Mouse (Mus musculus) hindbrain, postnatal 0 days (tissue): Measurements from ENCODE around the gene Fam126a. TPM values are rescaled to one million over a fixed set of nuclear protein-coding genes. Genes with fewer than 3 reads are reported as not detected.

Source experiments
- ATAC-seq: fragments of 200-750 bp; cut with Nextera tagmentation; 2 replicates; pipeline ENCODE4 v1.8.0; 2017; ENCODE audit warnings: mild to moderate bottlenecking, moderate TSS enrichment, moderate library complexity
- DNase-seq: peaks from one replicate; pipeline ENCODE4 v3.0.0-alpha.2; 2015; ENCODE audit warnings: low spot score
- H3K27ac ChIP-seq: fragments of 300-500 bp; sonication (generic); 2 replicates; pipeline ENCODE4 v1.5.1; 2014; ENCODE audit warnings: mild to moderate bottlenecking
- H3K27me3 ChIP-seq: fragments of 300-500 bp; sonication (generic); 2 replicates; pipeline ENCODE4 v1.6.1; 2014; ENCODE audit warnings: low read length, mixed read lengths; ENCODE audit not compliant: insufficient read depth
- H3K36me3 ChIP-seq: fragments of 300-500 bp; sonication (generic); 2 replicates; pipeline ENCODE4 v1.6.1; 2014; ENCODE audit warnings: low read length, mixed read lengths; ENCODE audit not compliant: insufficient read depth
- H3K4me1 ChIP-seq: fragments of 300-500 bp; sonication (generic); 2 replicates; pipeline ENCODE4 v1.6.1; 2014; ENCODE audit warnings: antibody characterized with exemption, low read length, mixed read lengths; ENCODE audit not compliant: insufficient read depth
- H3K4me2 ChIP-seq: fragments of 300-500 bp; sonication (generic); 2 replicates; pipeline ENCODE4 v1.6.1; 2014; ENCODE audit warnings: low read depth, mild to moderate bottlenecking, low read length, moderate library complexity, mixed read lengths
- H3K4me3 ChIP-seq: fragments of 300-500 bp; sonication (generic); 2 replicates; pipeline ENCODE4 v1.5.1; 2014; ENCODE audit warnings: low read length
- H3K9ac ChIP-seq: fragments of 300-500 bp; sonication (generic); replicated peaks from 2 replicates; pipeline ENCODE4 v1.6.1; 2014; ENCODE audit warnings: mild to moderate bottlenecking, low read length, moderate library complexity, mixed read lengths
- H3K9me3 ChIP-seq: fragments of 300-500 bp; sonication (generic); 2 replicates; pipeline ENCODE4 v1.6.1; 2016; ENCODE audit warnings: low read length, mixed read lengths
- CTCF ChIP-seq: IDR thresholded peaks from 2 replicates; pipeline ENCODE4 v1.5.1; 2016; ENCODE audit warnings: antibody characterized with exemption, control low read depth, low read depth
- WGBS: fragments of 180-500 bp; shearing (Covaris S2); extraction: QIAGEN DNeasy Blood & Tissue Kit; methylation state at CpG from one replicate; pipeline ENCODE4 v1.1.7; 2014; 5-methylcytosine and 5-hydroxymethylcytosine counted together
- polyA plus RNA-seq: library from polyadenylated mRNA; unstranded; fragments of >200 nt; fragmentation: Nextera tagmentation; extraction: Ambion mirVana; gene quantifications from 2 replicates; pipeline ENCODE4 v1.2.1, GENCODE M21; 2015
- total RNA-seq: library from RNA; depleted of rRNA; stranded (reverse); fragments of >200 nt; gene quantifications from 2 replicates; pipeline ENCODE4 v1.2.3, GENCODE M21; 2014

The Fam126a gene
- total and polyA plus RNA-seq, 2 experiments from 2014 or later, result 17.7 to 26.6 TPM

- DNase-seq (no peak), ATAC-seq (no peak)
- no peak for TF ChIP-seq CTCF
- Histone ChIP-seq H3K9me3 (no peaks in the 10 kb centered on the region), H3K9ac (no peak overlapping the region), H3K4me2 (no peak overlapping the region), H3K4me1 (no peaks in the 10 kb centered on the region), H3K36me3 (no peaks in the 10 kb centered on the region), H3K27ac (no peak overlapping the region), H3K4me3 (no peak overlapping the region), H3K27me3 (no peaks in the 10 kb centered on the region)
- 86% methylated on average over 4 of the region's 4 CpGs for WGBS
These were observed 10.9 kb upstream of the Fam126a start for GRCm38 (mm10) chr5:24041341-24041852.

GRCm38 (mm10) chr5:24040601-24041000 is 10.1 kb upstream of the Fam126a start:
- no peaks in the 10 kb centered on the region for H3K36me3 ChIP-seq
- TF ChIP-seq CTCF, result no peak
- no peak overlapping the region for H3K27ac ChIP-seq
- no peaks in the 10 kb centered on the region for H3K4me1 ChIP-seq
- no peaks in the 10 kb centered on the region for H3K27me3 ChIP-seq
- no peak overlapping the region for H3K9ac ChIP-seq
- H3K4me3 ChIP-seq, result no peak overlapping the region
- no peaks in the 10 kb centered on the region for H3K9me3 ChIP-seq
- no peak overlapping the region for H3K4me2 ChIP-seq
- no peak for ATAC-seq
- no peak for DNase-seq

GRCm38 (mm10) chr5:24039423-24039822 is 8.9 kb upstream of the Fam126a start:
- Histone ChIP-seq H3K27me3 (no peaks in the 10 kb centered on the region), H3K36me3 (no peaks in the 10 kb centered on the region), H3K9ac (no peak overlapping the region), H3K9me3 (no peaks in the 10 kb centered on the region), H3K4me1 (no peaks in the 10 kb centered on the region), H3K27ac (no peak overlapping the region), H3K4me2 (no peak overlapping the region), H3K4me3 (no peak overlapping the region)
- no peak for TF ChIP-seq CTCF
- DNase-seq, result no peak
- WGBS, result 89% methylated on average over 5 of the region's 5 CpGs
- no peak for ATAC-seq

DNA sequence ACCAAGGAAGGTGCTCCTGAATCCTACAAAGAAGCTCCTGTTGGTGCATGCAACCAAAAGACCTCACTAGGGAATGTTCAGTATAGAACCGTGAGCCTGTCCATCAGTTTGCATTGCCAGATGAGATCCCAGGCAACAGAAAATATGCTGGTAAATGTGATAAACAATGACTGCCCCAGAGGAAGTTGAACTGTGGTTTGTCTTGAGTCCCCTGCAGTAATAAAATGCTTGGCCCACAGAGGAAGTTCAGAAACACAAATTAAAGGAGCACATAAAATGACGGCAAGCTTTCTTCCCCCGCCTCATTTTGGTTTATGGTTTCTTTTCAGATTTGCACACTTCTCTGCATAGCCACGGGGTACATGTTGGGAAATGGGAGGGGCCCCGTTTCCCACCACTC is 8.3 kb upstream of the Fam126a start:
- TF ChIP-seq CTCF, result no peak
- H3K27ac ChIP-seq, result no peak overlapping the region
- H3K4me2 ChIP-seq, result no peak overlapping the region
- H3K4me3 ChIP-seq, result no peak overlapping the region
- ATAC-seq (no peak), DNase-seq (no peak)
- H3K9me3 ChIP-seq, result no peaks in the 10 kb centered on the region
- no peaks in the 10 kb centered on the region for H3K36me3 ChIP-seq
- no peaks in the 10 kb centered on the region for H3K27me3 ChIP-seq
- no peak overlapping the region for H3K9ac ChIP-seq
- no peaks in the 10 kb centered on the region for H3K4me1 ChIP-seq
- whole genome bisulfite sequencing, result 55% methylated on average over 5 of the region's 5 CpGs

DNA sequence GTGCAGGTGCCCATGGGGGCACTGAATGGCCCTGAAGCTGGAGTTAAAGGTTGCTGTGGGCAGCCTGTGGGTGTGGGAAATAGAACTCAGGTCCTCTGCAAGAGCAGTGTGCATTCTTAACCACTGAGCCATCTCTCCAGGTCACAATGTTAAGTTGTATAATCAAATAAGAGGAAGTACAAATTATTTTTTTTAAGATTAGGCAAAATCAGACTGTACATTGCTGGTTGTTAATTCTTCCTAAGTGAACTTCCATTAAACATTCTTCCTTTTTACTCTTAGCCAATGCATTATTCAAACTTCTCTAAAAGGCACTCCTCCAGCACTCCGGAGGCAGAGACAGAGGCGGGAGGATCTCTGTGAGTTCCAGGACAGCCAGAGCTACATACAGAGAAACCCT is 7.7 kb upstream of the Fam126a start:
- no peak for ATAC-seq
- no peaks in the 10 kb centered on the region for H3K27me3 ChIP-seq

GRCm38 (mm10) chr5:24036731-24037130 is 6.2 kb upstream of the Fam126a start:
- H3K36me3 ChIP-seq, result no peaks in the 10 kb centered on the region
- TF ChIP-seq CTCF, result no peak
- H3K9me3 ChIP-seq, result no peaks in the 10 kb centered on the region
- no peaks in the 10 kb centered on the region for H3K27me3 ChIP-seq
- no peak overlapping the region for H3K27ac ChIP-seq
- DNase-seq (no peak), ATAC-seq (no peak)
- WGBS, result 85% methylated on average over 6 of the region's 6 CpGs
- no peak overlapping the region for H3K9ac ChIP-seq
- no peak overlapping the region for H3K4me3 ChIP-seq
- no peaks in the 10 kb centered on the region for H3K4me1 ChIP-seq
- H3K4me2 ChIP-seq, result no peak overlapping the region

More for the DNA sequence above, 7.7 kb upstream of the Fam126a start:
- WGBS, result 97% methylated on average over 2 of the region's 2 CpGs
- no peaks in the 10 kb centered on the region for H3K9me3 ChIP-seq
- H3K27ac ChIP-seq, result no peak overlapping the region
- H3K36me3 ChIP-seq, result no peaks in the 10 kb centered on the region
- no peak overlapping the region for H3K9ac ChIP-seq
- H3K4me1 ChIP-seq, result no peaks in the 10 kb centered on the region
- TF ChIP-seq CTCF, result no peak
- H3K4me3 ChIP-seq, result no peak overlapping the region
- DNase-seq, result no peak
- no peak overlapping the region for H3K4me2 ChIP-seq

GRCm38 (mm10) chr5:24034970-24035369 is 4.5 kb upstream of the Fam126a start:
- 58% methylated on average over 3 of the region's 3 CpGs for WGBS
- no peaks in the 10 kb centered on the region for H3K36me3 ChIP-seq
- DNase-seq, result no peak
- no peak for ATAC-seq
- H3K9me3 ChIP-seq, result no peaks in the 10 kb centered on the region
- H3K27me3 ChIP-seq, result no peaks in the 10 kb centered on the region
- no peak overlapping the region for H3K27ac ChIP-seq
- H3K4me2 ChIP-seq, result no peak overlapping the region
- no peaks in the 10 kb centered on the region for H3K4me1 ChIP-seq
- H3K9ac ChIP-seq, result no peak overlapping the region
- TF ChIP-seq CTCF, result no peak
- no peak overlapping the region for H3K4me3 ChIP-seq
